8 mouse cellular contexts compared by ENCODE assay signal in the genomic region with DNA sequence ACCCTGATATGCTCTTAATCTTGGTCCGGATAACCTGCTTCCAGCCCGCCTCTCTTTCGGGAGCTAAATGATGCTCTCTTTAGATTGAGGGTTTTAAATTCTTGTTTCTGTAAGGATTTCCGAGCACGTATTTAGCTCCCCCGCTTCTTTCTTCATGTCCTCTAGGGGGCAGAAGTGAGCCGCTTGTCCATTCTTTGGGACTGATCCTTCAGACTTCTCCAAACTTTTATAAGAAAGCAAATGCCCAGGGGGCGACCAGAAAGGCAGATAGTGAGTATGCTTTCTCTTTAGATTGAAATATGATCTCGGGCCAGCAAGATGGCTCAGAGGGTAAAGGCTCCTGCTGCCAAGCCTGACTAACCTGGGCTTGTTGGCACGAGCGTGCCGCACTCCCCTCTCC. TPM values are rescaled to one million over a fixed set of nuclear protein-coding genes. Genes with fewer than 3 reads are reported as not detected.
DNase-seq lines count a peak whose midpoint lies in the region; ATAC-seq lines count a peak whose summit lies in the region.

No protein-coding gene starts in this region.

- intact Hi-C loops in heart, postnatal 10 days (cut with DNase I), result loop anchor here (1.0 to 10.0 kb wide), 3 partner anchors 39 to 218 kb away; a partner anchor contains a TSS
- intact Hi-C loops in left cerebral cortex, postnatal 14 days (cut with DNase I), result loop anchor here (5.0 to 10.0 kb wide), 2 partner anchors 101 to 218 kb away; a partner anchor contains a TSS

- no peak overlapping the region; the same call in 1 of the 2 replicates for H3K4me2 ChIP-seq in neural tube, embryonic 15.5 days

- no peak overlapping the region for H3K27ac ChIP-seq in neural tube, embryonic 15.5 days (replicated peaks)
- no peak overlapping the region for H3K27ac ChIP-seq in embryonic facial prominence, embryonic 10.5 days (replicated peaks)

- no peak for ATAC-seq in neural tube, embryonic 15.5 days (ENCODE audit: low FRiP score)

- no peak overlapping the region for H3K4me3 ChIP-seq in neural tube, embryonic 15.5 days (replicated peaks)
- no peak overlapping the region for H3K4me3 ChIP-seq in embryonic facial prominence, embryonic 10.5 days

- no peaks in the 10 kb centered on the region for H3K9me3 ChIP-seq in neural tube, embryonic 15.5 days (replicated peaks)
- H3K9me3 ChIP-seq in embryonic facial prominence, embryonic 10.5 days, result no peaks in the 10 kb centered on the region

- WGBS in neural tube, embryonic 15.5 days, result 29% methylated on average over 12 of the region's 12 CpGs
- 30% methylated on average over 12 of the region's 12 CpGs for WGBS in embryonic facial prominence, embryonic 10.5 days

- no peak overlapping the region for H3K9ac ChIP-seq in neural tube, embryonic 15.5 days (replicated peaks)

- peak; percentile 60 for DNase-seq in neural tube, embryonic 10.5 days (ENCODE audit: extremely low spot score, low spot score)
- peak; percentile 43 for DNase-seq in adrenal gland, adult 2 months
- peak; percentile 69 for DNase-seq in embryonic facial prominence, embryonic 10.5 days (ENCODE audit: low spot score)
- peak; percentile 79 to 84 for DNase-seq in heart, postnatal 10 days
- peak; percentile 49 to 52 for DNase-seq in left cerebral cortex, postnatal 14 days (ENCODE audit: low spot score in 2 of 2)
- peak; percentile 61 for DNase-seq in naive thymus-derived CD4-positive, alpha-beta T cell, adult 2 months (ENCODE audit: low read depth)
- DNase-seq in urinary bladder, postnatal 36 days (ENCODE audit: low spot score in 2 of 2), result peak; percentile 55 to 66

- H3K4me1 ChIP-seq in neural tube, embryonic 15.5 days, result no peaks in the 10 kb centered on the region
- H3K4me1 ChIP-seq in embryonic facial prominence, embryonic 10.5 days, result peaks cover 7% of the 10 kb centered on the region; the same call in 1 of the 2 replicates

- H3K36me3 ChIP-seq in neural tube, embryonic 15.5 days, result no peaks in the 10 kb centered on the region
- H3K36me3 ChIP-seq in embryonic facial prominence, embryonic 10.5 days (replicated peaks), result no peaks in the 10 kb centered on the region

- H3K27me3 ChIP-seq in neural tube, embryonic 15.5 days (replicated peaks), result peaks cover 4% of the 10 kb centered on the region; the same call in 1 of the 2 replicates
- peaks cover 9% of the 10 kb centered on the region; the same call in 1 of the 2 replicates for H3K27me3 ChIP-seq in embryonic facial prominence, embryonic 10.5 days (replicated peaks; ENCODE audit: low read depth, poor library complexity, severe bottlenecking)

RNA-seq across cellular contexts. Expression of a gene that starts 34.4 kb away (rescaled TPM):
- polyA plus RNA-seq in neural tube, embryonic 15.5 days (2015; fragmentation: Nextera tagmentation; extraction: Ambion mirVana), result 1.1 and 3.6 TPM in 2 replicates
- 10 to 100 TPM in 1 of 2 experiments, 1 to 10 TPM in 1; 9.9 to 17.5 TPM for total RNA-seq in adrenal gland, adult 2 months (2021)
- 5.1 and 7.9 TPM in 2 replicates for polyA plus RNA-seq in adrenal gland, adult 2 months (2012; rRNA removed)
- 3.3 and 3.9 TPM in 2 replicates for polyA plus RNA-seq in embryonic facial prominence, embryonic 10.5 days (2016; fragmentation: Nextera tagmentation; extraction: Ambion mirVana)
- 10 to 100 TPM; 22.7 to 24.6 TPM for total RNA-seq in heart, postnatal 10 days (2021)
- 1 to 10 TPM; 7.0 to 9.7 TPM for total RNA-seq in left cerebral cortex, postnatal 14 days (2021)
